In genomic region chr4:111001641-111002040, GRCm38 (mm10) we compare ENCODE assay signal across 17 mouse cellular contexts.
DNase-seq lines count a peak whose midpoint lies in the region; ATAC-seq lines count a peak whose summit lies in the region.
"Had no signal": no experiment of that assay in that cellular context is flagged by ENCODE, and none has a peak within 500 bp of the region (broad histone marks: within the 10 kb centered on the region; RNA-seq: fewer than 3 reads in every experiment).

No protein-coding gene starts in this region.

- no peak for ATAC-seq in monocyte, adult 5-6 weeks (replicated peaks; ENCODE audit: insufficient number of reproducible peaks, low FRiP score, low TSS enrichment, poor library complexity, severe bottlenecking)
- ATAC-seq: forebrain, embryonic 13.5 days; forebrain, postnatal 0 days; hindbrain, embryonic 16.5 days had no signal

- peak; percentile 28 to 62 for DNase-seq in frontal cortex, adult 2 months (ENCODE audit: extremely low spot score in 1 of 2, low spot score in 1 of 2)
- no peak for DNase-seq in frontal cortex, postnatal 25 days (ENCODE audit: low spot score in 2 of 2)
- DNase-seq in right cerebral cortex, adult 18-20 months: peak; percentile 49
- no peak for DNase-seq in right cerebral cortex, postnatal 4 days
- DNase-seq in left cerebral cortex, adult 9 months (ENCODE audit: low spot score in 2 of 2): peak; percentile 12 to 37
- DNase-seq in heart, postnatal 36 days: no peak
- DNase-seq: adrenal gland, adult 2 months; adrenal gland, postnatal 25 days; cerebellum, adult 2 months; cerebellum, postnatal 10 days; forebrain, postnatal 0 days; gastrocnemius, postnatal 36 days; heart, adult 11 months; heart, postnatal 4 days had no signal

- intact Hi-C loops in heart, postnatal 36 days (cut with DNase I): no loop called here

Comparison
In these comparisons a context has a peak if more than half of its experiments do, and no peak if none do; other contexts are left out.
1. DNase-seq: peak in frontal cortex, adult 2 months (2 of 2), right cerebral cortex, adult 18-20 months (single experiment) and left cerebral cortex, adult 9 months (2 of 2); none in frontal cortex, postnatal 25 days (0 of 2), right cerebral cortex, postnatal 4 days (single experiment) and heart, postnatal 36 days (0 of 2).